Mouse (Mus musculus): ENCODE measurements around the gene Plekhg6.

DNA sequence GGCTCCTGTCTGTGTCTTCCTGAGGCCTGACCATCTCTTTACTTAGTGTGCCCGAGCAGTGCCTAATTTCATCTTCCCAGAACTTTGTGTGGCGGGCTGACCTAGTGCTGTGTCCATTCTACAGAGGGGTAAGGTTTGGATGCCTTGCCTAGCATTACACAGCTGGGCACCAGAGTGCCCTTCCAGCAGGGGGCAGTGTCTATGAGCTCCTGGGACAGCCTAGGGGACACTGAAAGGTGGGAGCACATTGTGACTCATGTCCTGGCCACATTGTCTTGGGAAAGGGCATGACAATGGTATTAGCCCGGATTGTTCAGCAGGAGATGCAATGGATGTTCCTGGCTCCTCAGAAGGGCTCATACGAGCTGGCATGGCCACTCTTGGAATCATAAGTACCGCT lies 52.4 kb downstream of the Plekhg6 start:
- TF ChIP-seq ZC3H11A (IDR thresholded peaks at IDR 0.05; ENCODE audit: borderline replicate concordance, low read depth, low read length): no peak
- no peak for TF ChIP-seq MAFK (IDR thresholded peaks at IDR 0.05; ENCODE audit: insufficient read depth, low read depth, low read length)

Data from ES-E14 (cell line).